Comparison of ENCODE assay signal across 14 mouse cellular contexts in the genomic region with DNA sequence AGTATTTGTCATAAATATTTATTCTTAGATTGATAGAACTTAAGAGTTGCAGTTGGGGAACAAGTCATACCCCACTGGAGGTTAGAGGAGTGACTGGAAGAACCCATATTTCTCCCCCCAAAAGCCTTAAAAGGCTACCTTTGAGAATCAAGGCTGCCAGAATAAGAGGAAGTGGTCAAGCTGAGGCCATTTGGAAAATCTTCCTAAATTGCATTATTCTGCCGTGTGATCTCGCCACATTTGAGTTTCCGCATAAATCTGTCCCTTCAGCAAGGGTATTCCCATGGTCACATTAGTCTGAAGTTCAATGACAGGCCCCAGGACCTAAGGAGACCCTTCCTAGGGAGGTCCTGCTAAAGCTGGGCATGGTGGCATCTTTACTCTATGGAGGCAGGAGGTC. TPM values are rescaled to one million over a fixed set of nuclear protein-coding genes. Genes with fewer than 3 reads are reported as not detected.
A peak's percentile ranks its signal among the peaks of the same experiment; 100 is the strongest.
DNase-seq lines count a peak whose midpoint lies in the region; ATAC-seq and TF ChIP-seq lines count a peak whose summit lies in the region.
"Had no signal": no experiment of that assay in that cellular context is flagged by ENCODE, and none has a peak within 500 bp of the region (broad histone marks: within the 10 kb centered on the region; RNA-seq: fewer than 3 reads in every experiment).

No protein-coding gene starts in this region.

- no peak overlapping the region for H3K9ac ChIP-seq in lung, embryonic 15.5 days
- no peak overlapping the region for H3K9ac ChIP-seq in lung, postnatal 0 days (replicated peaks; ENCODE audit: low read depth)
- 0 out of 2 replicates have a peak overlapping the region, but pooled peaks have one; percentile 8 for H3K9ac ChIP-seq in stomach, postnatal 0 days (ENCODE audit: low read length)

- H3K27me3 ChIP-seq in heart, embryonic 10.5 days (ENCODE audit: insufficient read depth, poor library complexity, severe bottlenecking) = no peaks in the 10 kb centered on the region
- no peaks in the 10 kb centered on the region for H3K27me3 ChIP-seq in lung, embryonic 15.5 days
- H3K27me3 ChIP-seq in lung, postnatal 0 days (replicated peaks; ENCODE audit: insufficient read depth, low read length) = no peaks in the 10 kb centered on the region
- no peaks in the 10 kb centered on the region for H3K27me3 ChIP-seq in limb, embryonic 10.5 days (ENCODE audit: low read depth, poor library complexity, severe bottlenecking)
- no peaks in the 10 kb centered on the region for H3K27me3 ChIP-seq in stomach, postnatal 0 days (ENCODE audit: control insufficient read depth, insufficient read depth, low read length)

- TF ChIP-seq EP300 in lung, postnatal 0 days (IDR thresholded peaks at IDR 0.05) = no peak
- no peak for TF ChIP-seq EP300 in stomach, postnatal 0 days (optimal IDR thresholded peaks at IDR 0.05)

- H3K27ac ChIP-seq in heart, embryonic 10.5 days = peak overlapping the region; percentile 26; the same call in 1 of the 2 replicates
- peak overlapping the region; percentile 80 for H3K27ac ChIP-seq in lung, embryonic 15.5 days
- no peak overlapping the region; the same call in 1 of the 2 replicates for H3K27ac ChIP-seq in lung, postnatal 0 days (ENCODE audit: low read length)
- peak overlapping the region; percentile 82 for H3K27ac ChIP-seq in limb, embryonic 10.5 days
- peak overlapping the region; percentile 88 for H3K27ac ChIP-seq in stomach, postnatal 0 days (replicated peaks)

- TF ChIP-seq CTCF in lung, postnatal 0 days (IDR thresholded peaks at IDR 0.05) = no peak
- TF ChIP-seq CTCF in stomach, postnatal 0 days (IDR thresholded peaks at IDR 0.05; ENCODE audit: low read depth) = no peak

- peaks cover 40% of the 10 kb centered on the region for H3K36me3 ChIP-seq in heart, embryonic 10.5 days
- peaks cover 39% of the 10 kb centered on the region for H3K36me3 ChIP-seq in lung, embryonic 15.5 days
- H3K36me3 ChIP-seq in lung, postnatal 0 days (ENCODE audit: insufficient read depth, low read length) = peaks cover 21% of the 10 kb centered on the region
- peaks cover 43% of the 10 kb centered on the region for H3K36me3 ChIP-seq in limb, embryonic 10.5 days
- peaks cover 24% of the 10 kb centered on the region for H3K36me3 ChIP-seq in stomach, postnatal 0 days (ENCODE audit: control insufficient read depth, insufficient read depth, low read length)

- intact Hi-C loops in heart, postnatal 10 days (cut with DNase I) = no loop called here

- H3K4me3 ChIP-seq in heart, embryonic 10.5 days = no peak overlapping the region
- no peak overlapping the region for H3K4me3 ChIP-seq in lung, embryonic 15.5 days
- H3K4me3 ChIP-seq in lung, postnatal 0 days (ENCODE audit: low read depth, low read length) = no peak overlapping the region
- no peak overlapping the region for H3K4me3 ChIP-seq in limb, embryonic 10.5 days
- no peak overlapping the region for H3K4me3 ChIP-seq in stomach, postnatal 0 days (ENCODE audit: low read depth, low read length)
- H3K4me3 ChIP-seq: erythroblast, embryonic 14.5 days had no signal

- peaks cover 23% of the 10 kb centered on the region for H3K4me1 ChIP-seq in heart, embryonic 10.5 days
- H3K4me1 ChIP-seq in lung, embryonic 15.5 days = peaks cover 17% of the 10 kb centered on the region
- no peaks in the 10 kb centered on the region for H3K4me1 ChIP-seq in lung, postnatal 0 days (ENCODE audit: insufficient read depth, low read depth, low read length)
- H3K4me1 ChIP-seq in limb, embryonic 10.5 days = peaks cover 30% of the 10 kb centered on the region
- H3K4me1 ChIP-seq in stomach, postnatal 0 days (replicated peaks; ENCODE audit: control insufficient read depth, insufficient read depth) = no peaks in the 10 kb centered on the region

- no peaks in the 10 kb centered on the region for H3K9me3 ChIP-seq in heart, embryonic 10.5 days
- H3K9me3 ChIP-seq in lung, embryonic 15.5 days = no peaks in the 10 kb centered on the region
- no peaks in the 10 kb centered on the region for H3K9me3 ChIP-seq in lung, postnatal 0 days (ENCODE audit: low read length)
- no peaks in the 10 kb centered on the region for H3K9me3 ChIP-seq in limb, embryonic 10.5 days (replicated peaks)
- H3K9me3 ChIP-seq in stomach, postnatal 0 days (ENCODE audit: control insufficient read depth, low read length) = no peaks in the 10 kb centered on the region

- WGBS in heart, embryonic 10.5 days = 82% methylated on average over 3 of the region's 3 CpGs
- WGBS in lung, embryonic 15.5 days = 87% methylated on average over 3 of the region's 3 CpGs
- 84% methylated on average over 3 of the region's 3 CpGs for WGBS in lung, postnatal 0 days
- whole genome bisulfite sequencing in limb, embryonic 10.5 days = 94% methylated on average over 3 of the region's 3 CpGs
- 69% methylated on average over 3 of the region's 3 CpGs for WGBS in stomach, postnatal 0 days

- no peak for DNase-seq in heart, embryonic 10.5 days (ENCODE audit: low spot score)
- no peak for DNase-seq in heart, postnatal 10 days
- DNase-seq in lung, postnatal 0 days (ENCODE audit: low spot score) = no peak
- DNase-seq in limb, embryonic 10.5 days (ENCODE audit: low spot score) = no peak
- no peak for DNase-seq in stomach, postnatal 0 days (ENCODE audit: low spot score)
- DNase-seq in urinary bladder, postnatal 4 days (ENCODE audit: low spot score in 2 of 2) = no peak
- no peak for DNase-seq in left cerebral cortex, adult 9 months (ENCODE audit: low spot score in 2 of 2)
- DNase-seq: cerebellum, postnatal 14 days; kidney, adult 18-20 months had no signal

- ATAC-seq in lung, embryonic 15.5 days (ENCODE audit: borderline replicate concordance, extremely low read depth, low FRiP score, low TSS enrichment) = no peak
- no peak for ATAC-seq in lung, postnatal 0 days
- ATAC-seq in stomach, postnatal 0 days (ENCODE audit: low FRiP score, low TSS enrichment) = no peak
- ATAC-seq: activated CD4-positive, CD25-positive, alpha-beta regulatory T cell, adult 4 months had no signal

- no peak overlapping the region for H3K4me2 ChIP-seq in lung, embryonic 15.5 days
- H3K4me2 ChIP-seq in lung, postnatal 0 days (replicated peaks; ENCODE audit: low read depth, low read length) = no peak overlapping the region
- H3K4me2 ChIP-seq in stomach, postnatal 0 days (replicated peaks; ENCODE audit: low read depth) = no peak overlapping the region

RNA-seq across cellular contexts. Expression of a gene that starts 11.1 kb away (rescaled TPM):
- 80.3 and 108 TPM in 2 replicates for polyA plus RNA-seq in heart, embryonic 10.5 days (2016; fragmentation: Nextera tagmentation; extraction: Ambion mirVana)
- total RNA-seq in heart, postnatal 10 days (2021) = 100 to 1,000 TPM; 106 to 116 TPM
- 180 and 182 TPM in 2 replicates for polyA plus RNA-seq in lung, embryonic 15.5 days (2015; fragmentation: Nextera tagmentation; extraction: Ambion mirVana)
- polyA plus RNA-seq in lung, postnatal 0 days (2015; fragmentation: Nextera tagmentation; extraction: Ambion mirVana) = 150 and 155 TPM in 2 replicates
- 68.3 and 84.7 TPM in 2 replicates for polyA plus RNA-seq in limb, embryonic 10.5 days (2016; fragmentation: Nextera tagmentation; extraction: Ambion mirVana)
- 63.9 and 70.4 TPM in 2 replicates for polyA plus RNA-seq in stomach, postnatal 0 days (2015; fragmentation: Nextera tagmentation; extraction: Ambion mirVana)

RNA-seq across cellular contexts. Expression of a gene that starts 15.8 kb away (rescaled TPM):
- polyA plus RNA-seq in heart, embryonic 10.5 days (2016; fragmentation: Nextera tagmentation; extraction: Ambion mirVana) = 222 and 228 TPM in 2 replicates
- total RNA-seq in heart, postnatal 10 days (2021) = 100 to 1,000 TPM; 143 to 155 TPM
- 268 and 271 TPM in 2 replicates for polyA plus RNA-seq in lung, embryonic 15.5 days (2015; fragmentation: Nextera tagmentation; extraction: Ambion mirVana)
- 251 and 266 TPM in 2 replicates for polyA plus RNA-seq in lung, postnatal 0 days (2015; fragmentation: Nextera tagmentation; extraction: Ambion mirVana)
- 198 and 219 TPM in 2 replicates for polyA plus RNA-seq in limb, embryonic 10.5 days (2016; fragmentation: Nextera tagmentation; extraction: Ambion mirVana)
- 312 and 339 TPM in 2 replicates for polyA plus RNA-seq in stomach, postnatal 0 days (2015; fragmentation: Nextera tagmentation; extraction: Ambion mirVana)

RNA-seq across cellular contexts. Expression of a gene that starts 21.4 kb away (rescaled TPM):
- 44.8 and 51.0 TPM in 2 replicates for polyA plus RNA-seq in heart, embryonic 10.5 days (2016; fragmentation: Nextera tagmentation; extraction: Ambion mirVana)
- 10 to 100 TPM; 87.9 to 91.3 TPM for total RNA-seq in heart, postnatal 10 days (2021)
- 51.5 and 57.5 TPM in 2 replicates for polyA plus RNA-seq in lung, embryonic 15.5 days (2015; fragmentation: Nextera tagmentation; extraction: Ambion mirVana)
- polyA plus RNA-seq in lung, postnatal 0 days (2015; fragmentation: Nextera tagmentation; extraction: Ambion mirVana) = 92.5 and 96.5 TPM in 2 replicates
- 23.9 and 24.4 TPM in 2 replicates for polyA plus RNA-seq in limb, embryonic 10.5 days (2016; fragmentation: Nextera tagmentation; extraction: Ambion mirVana)
- 59.3 and 70.0 TPM in 2 replicates for polyA plus RNA-seq in stomach, postnatal 0 days (2015; fragmentation: Nextera tagmentation; extraction: Ambion mirVana)

RNA-seq across cellular contexts. Expression of a gene that starts 25.0 kb away (rescaled TPM):
- polyA plus RNA-seq in heart, embryonic 10.5 days (2016; fragmentation: Nextera tagmentation; extraction: Ambion mirVana) = 6.2 and 8.4 TPM in 2 replicates
- 1 to 10 TPM; 6.6 to 8.1 TPM for total RNA-seq in heart, postnatal 10 days (2021)
- 10.7 and 11.9 TPM in 2 replicates for polyA plus RNA-seq in lung, embryonic 15.5 days (2015; fragmentation: Nextera tagmentation; extraction: Ambion mirVana)
- polyA plus RNA-seq in lung, postnatal 0 days (2015; fragmentation: Nextera tagmentation; extraction: Ambion mirVana) = 20.7 and 24.3 TPM in 2 replicates
- polyA plus RNA-seq in limb, embryonic 10.5 days (2016; fragmentation: Nextera tagmentation; extraction: Ambion mirVana) = 2.3 and 3.1 TPM in 2 replicates
- 9.3 and 9.5 TPM in 2 replicates for polyA plus RNA-seq in stomach, postnatal 0 days (2015; fragmentation: Nextera tagmentation; extraction: Ambion mirVana)

RNA-seq across cellular contexts. Expression of a gene that starts 33.4 kb away (rescaled TPM):
- 2.4 and 3.8 TPM in 2 replicates for polyA plus RNA-seq in heart, embryonic 10.5 days (2016; fragmentation: Nextera tagmentation; extraction: Ambion mirVana)
- not detected for total RNA-seq in heart, postnatal 10 days (2021)
- polyA plus RNA-seq in lung, embryonic 15.5 days (2015; fragmentation: Nextera tagmentation; extraction: Ambion mirVana) = 14.6 and 16.2 TPM in 2 replicates
- polyA plus RNA-seq in lung, postnatal 0 days (2015; fragmentation: Nextera tagmentation; extraction: Ambion mirVana) = 11.9 and 16.0 TPM in 2 replicates
- 3.6 and 5.3 TPM in 2 replicates for polyA plus RNA-seq in limb, embryonic 10.5 days (2016; fragmentation: Nextera tagmentation; extraction: Ambion mirVana)
- polyA plus RNA-seq in stomach, postnatal 0 days (2015; fragmentation: Nextera tagmentation; extraction: Ambion mirVana) = 0.47 and 0.59 TPM in 2 replicates
- total RNA-seq: heart, adult 8-10 months; liver, adult 2 months had no signal
- polyA plus RNA-seq: erythroblast, embryonic 14.5 days had no signal
